Mouse (Mus musculus) frontal cortex, adult (tissue): Measurements from ENCODE around the gene Slc25a17.
A peak's percentile ranks its signal among the peaks of the same experiment; 100 is the strongest.

Source experiments
- ATAC-seq: cut with Nextera tagmentation; 2 replicates; pipeline ENCODE4 v1.9.2; 2017; ENCODE audit warnings: mild to moderate bottlenecking, moderate library complexity, mixed read lengths; ENCODE audit not compliant: low TSS enrichment

Gene Slc25a17

GRCm38 (mm10) chr15:81355146-81355761 is 5.4 kb downstream of the Slc25a17 start:
- ATAC-seq: no peak

- no peak for ATAC-seq
Measured at GRCm38 (mm10) chr15:81352638-81353037, 8.0 kb downstream of the Slc25a17 start.

GRCm38 (mm10) chr15:81350401-81350800 is 10.2 kb downstream of the Slc25a17 start:
- no peak for ATAC-seq

- no peak for ATAC-seq
Measured at GRCm38 (mm10) chr15:81348366-81348765, 12.2 kb downstream of the Slc25a17 start.

- peak; percentile 93 for ATAC-seq
Measured at GRCm38 (mm10) chr15:81347466-81347865, 13.1 kb downstream of the Slc25a17 start.

- peak; percentile 73 for ATAC-seq
Measured at GRCm38 (mm10) chr15:81341426-81341825, 19.2 kb downstream of the Slc25a17 start.

GRCm38 (mm10) chr15:81339158-81339557 is 21.5 kb downstream of the Slc25a17 start:
- no peak for ATAC-seq

GRCm38 (mm10) chr15:81336466-81336865 is 24.1 kb downstream of the Slc25a17 start:
- peak; percentile 75 for ATAC-seq

- ATAC-seq: no peak
Measured at GRCm38 (mm10) chr15:81332517-81332916, 28.1 kb downstream of the Slc25a17 start.

- no peak for ATAC-seq
Measured at GRCm38 (mm10) chr15:81330816-81331433, 29.7 kb downstream of the Slc25a17 start.

GRCm38 (mm10) chr15:81329721-81330369 is 30.8 kb downstream of the Slc25a17 start:
- no peak for ATAC-seq

- no peak for ATAC-seq
Measured at GRCm38 (mm10) chr15:81327501-81327900, 33.1 kb downstream of the Slc25a17 start.

GRCm38 (mm10) chr15:81324979-81325378 is 35.6 kb downstream of the Slc25a17 start:
- no peak for ATAC-seq

- ATAC-seq: peak; percentile 84; the same call in 1 of the 2 replicates
Measured at GRCm38 (mm10) chr15:81320137-81320536, 40.5 kb downstream of the Slc25a17 start.

GRCm38 (mm10) chr15:81319462-81319861 is 41.1 kb downstream of the Slc25a17 start:
- ATAC-seq: peak; percentile 64; the same call in 1 of the 2 replicates

- ATAC-seq: no peak
Measured at GRCm38 (mm10) chr15:81313928-81314327, 46.7 kb downstream of the Slc25a17 start.

- ATAC-seq: no peak
Measured at GRCm38 (mm10) chr15:81311026-81311425, 49.6 kb downstream of the Slc25a17 start.

GRCm38 (mm10) chr15:81310353-81310752 is 50.3 kb downstream of the Slc25a17 start:
- ATAC-seq: no peak

GRCm38 (mm10) chr15:81308038-81308437 is 52.6 kb downstream of the Slc25a17 start:
- no peak for ATAC-seq

GRCm38 (mm10) chr15:81306501-81306900 is 54.1 kb downstream of the Slc25a17 start:
- ATAC-seq: no peak

GRCm38 (mm10) chr15:81305035-81305434 is 55.6 kb downstream of the Slc25a17 start:
- ATAC-seq: peak; percentile 66

GRCm38 (mm10) chr15:81304006-81304405 is 56.6 kb downstream of the Slc25a17 start:
- ATAC-seq: no peak
